ENCODE assay signal across 7 mouse cellular contexts in genomic region chr19:4396081-4396997, GRCm38 (mm10). TPM values are rescaled to one million over a fixed set of nuclear protein-coding genes. Genes with fewer than 3 reads are reported as not detected.
DNase-seq lines count a peak whose midpoint lies in the region; ATAC-seq and TF ChIP-seq lines count a peak whose summit lies in the region.

No protein-coding gene starts in this region.

- no peaks in the 10 kb centered on the region for H3K36me3 ChIP-seq in intestine, embryonic 16.5 days (ENCODE audit: control insufficient read depth, insufficient read depth, low read length)
- 0 out of 2 replicates have a peak, but pooled peaks cover 3% of the 10 kb centered on the region for H3K36me3 ChIP-seq in limb, embryonic 15.5 days
- H3K36me3 ChIP-seq in midbrain, embryonic 16.5 days (ENCODE audit: control insufficient read depth, insufficient read depth, low read length) = no peaks in the 10 kb centered on the region

- peak overlapping the region; percentile 94 for H3K27ac ChIP-seq in cortical plate, adult 2 months (ENCODE audit: insufficient read depth, low read length)
- peak overlapping the region; percentile 96 for H3K27ac ChIP-seq in intestine, embryonic 16.5 days (ENCODE audit: low read length)
- H3K27ac ChIP-seq in limb, embryonic 15.5 days = peak overlapping the region; percentile 97
- peak overlapping the region; percentile 96 for H3K27ac ChIP-seq in midbrain, embryonic 16.5 days (ENCODE audit: low read length)

- no peaks in the 10 kb centered on the region for H3K9me3 ChIP-seq in intestine, embryonic 16.5 days (ENCODE audit: control insufficient read depth, low read length)
- H3K9me3 ChIP-seq in limb, embryonic 15.5 days = no peaks in the 10 kb centered on the region
- no peaks in the 10 kb centered on the region for H3K9me3 ChIP-seq in midbrain, embryonic 16.5 days (replicated peaks; ENCODE audit: control insufficient read depth, low read length, poor library complexity, severe bottlenecking)

- no peak for TF ChIP-seq CTCF in cortical plate, adult 2 months (IDR thresholded peaks at IDR 0.05; ENCODE audit: extremely low read depth, insufficient read depth, low read length)

- H3K27me3 ChIP-seq in intestine, embryonic 16.5 days (replicated peaks; ENCODE audit: control insufficient read depth, insufficient read depth, low read length) = no peaks in the 10 kb centered on the region
- no peaks in the 10 kb centered on the region for H3K27me3 ChIP-seq in limb, embryonic 15.5 days
- no peaks in the 10 kb centered on the region for H3K27me3 ChIP-seq in midbrain, embryonic 16.5 days (ENCODE audit: control insufficient read depth, insufficient read depth, low read depth, low read length)

- intact Hi-C loops in gastrocnemius, postnatal 36 days (cut with DNase I) = no loop called here

- peak overlapping the region; percentile 99 for H3K4me3 ChIP-seq in cortical plate, adult 2 months (ENCODE audit: insufficient read depth, low read length)
- peak overlapping the region; percentile 99 for H3K4me3 ChIP-seq in intestine, embryonic 16.5 days (ENCODE audit: low read length)
- H3K4me3 ChIP-seq in limb, embryonic 15.5 days = peak overlapping the region; percentile 99
- peak overlapping the region; percentile 99 for H3K4me3 ChIP-seq in midbrain, embryonic 16.5 days (ENCODE audit: low read depth, low read length)

- peak overlapping the region; percentile 68 for H3K4me2 ChIP-seq in intestine, embryonic 16.5 days (ENCODE audit: low read depth, low read length)
- peak overlapping the region; percentile 62 for H3K4me2 ChIP-seq in limb, embryonic 15.5 days
- peak overlapping the region; percentile 94 for H3K4me2 ChIP-seq in midbrain, embryonic 16.5 days (ENCODE audit: low read length)

- WGBS in intestine, embryonic 16.5 days = under 1% methylated on average over 76 of the region's 80 CpGs
- WGBS in limb, embryonic 15.5 days = under 1% methylated on average over 70 of the region's 80 CpGs
- WGBS in midbrain, embryonic 16.5 days = 1% methylated on average over 58 of the region's 80 CpGs

- peak; percentile 47 to 50 for DNase-seq in adrenal gland, adult 18-20 months (ENCODE audit: low spot score in 2 of 2)
- DNase-seq in gastrocnemius, postnatal 36 days = peak; percentile 17 to 24
- peak; percentile 41 to 81 for DNase-seq in spleen, postnatal 4 days (ENCODE audit: low spot score in 2 of 2)

- no peak for TF ChIP-seq POLR2A in cortical plate, adult 2 months (IDR thresholded peaks at IDR 0.05; ENCODE audit: extremely low read depth, insufficient read depth, low read length)

- peak overlapping the region; percentile 100 for H3K9ac ChIP-seq in intestine, embryonic 16.5 days (ENCODE audit: low read depth, low read length)
- H3K9ac ChIP-seq in limb, embryonic 15.5 days = peak overlapping the region; percentile 97
- peak overlapping the region; percentile 97 for H3K9ac ChIP-seq in midbrain, embryonic 16.5 days (ENCODE audit: low read depth, low read length)

- peaks cover 3% of the 10 kb centered on the region for H3K4me1 ChIP-seq in cortical plate, adult 2 months (ENCODE audit: control insufficient read depth, insufficient read depth, low read length)
- peaks cover 11% of the 10 kb centered on the region; the same call in 1 of the 2 replicates for H3K4me1 ChIP-seq in intestine, embryonic 16.5 days (ENCODE audit: control insufficient read depth, insufficient read depth, low read length)
- H3K4me1 ChIP-seq in limb, embryonic 15.5 days = peaks cover 25% of the 10 kb centered on the region
- peaks cover 35% of the 10 kb centered on the region for H3K4me1 ChIP-seq in midbrain, embryonic 16.5 days (ENCODE audit: control insufficient read depth, insufficient read depth, low read length)

- peak; percentile 41 for ATAC-seq in intestine, embryonic 16.5 days
- ATAC-seq in limb, embryonic 15.5 days (ENCODE audit: insufficient number of reproducible peaks, low FRiP score, low TSS enrichment, low read depth) = peak; percentile 33; the same call in 1 of the 2 replicates
- peak; percentile 47 for ATAC-seq in midbrain, embryonic 16.5 days

RNA-seq across cellular contexts. Expression of gene Kdm2a, which starts 1.7 kb away (rescaled TPM):
- total RNA-seq in adrenal gland, adult 18-20 months (2021) = 100 to 1,000 TPM; 108 to 132 TPM
- polyA plus RNA-seq in cortical plate, adult 2 months (2012; rRNA removed) = 66.1 and 66.2 TPM in 2 replicates
- total RNA-seq in gastrocnemius, postnatal 36 days (2021) = 10 to 100 TPM; 26.5 to 32.2 TPM
- polyA plus RNA-seq in intestine, embryonic 16.5 days (2015; fragmentation: Nextera tagmentation; extraction: Ambion mirVana) = 31.4 and 34.8 TPM in 2 replicates
- 40.9 and 41.2 TPM in 2 replicates for polyA plus RNA-seq in limb, embryonic 15.5 days (2015; fragmentation: Nextera tagmentation; extraction: Ambion mirVana)
- 32.1 and 33.8 TPM in 2 replicates for polyA plus RNA-seq in midbrain, embryonic 16.5 days (2015; fragmentation: Nextera tagmentation; extraction: Ambion mirVana)

RNA-seq across cellular contexts. Expression of gene Rhod, which starts 42.9 kb away (rescaled TPM):
- 10 to 100 TPM; 19.1 to 25.8 TPM for total RNA-seq in adrenal gland, adult 18-20 months (2021)
- polyA plus RNA-seq in cortical plate, adult 2 months (2012; rRNA removed) = 1.3 TPM in 2 replicates
- under 1 TPM; 0.39 to 0.69 TPM for total RNA-seq in gastrocnemius, postnatal 36 days (2021)
- polyA plus RNA-seq in intestine, embryonic 16.5 days (2015; fragmentation: Nextera tagmentation; extraction: Ambion mirVana) = 24.1 and 28.2 TPM in 2 replicates
- polyA plus RNA-seq in limb, embryonic 15.5 days (2015; fragmentation: Nextera tagmentation; extraction: Ambion mirVana) = 45.2 and 53.6 TPM in 2 replicates
- 3.8 and 3.9 TPM in 2 replicates for polyA plus RNA-seq in midbrain, embryonic 16.5 days (2015; fragmentation: Nextera tagmentation; extraction: Ambion mirVana)

Comparison
In these comparisons a context has a peak if more than half of its experiments do, and no peak if none do; other contexts are left out.
1. Peak in every context shown above with its lines: DNase-seq, ATAC-seq, H3K4me3 ChIP-seq and H3K27ac ChIP-seq.